Mouse (Mus musculus) activated CD4-positive, CD25-positive, alpha-beta regulatory T cell, adult 9 weeks (primary cell): ENCODE data around the gene Nup43. TPM values are rescaled to one million over a fixed set of nuclear protein-coding genes. Genes with fewer than 3 reads are reported as not detected.

Experiments
- polyA plus RNA-seq: library from polyadenylated mRNA; unstranded; fragments of 100-300 nt; shearing (Covaris generic); gene quantifications from one replicate; pipeline ENCODE4 v1.2.1, GENCODE M21; 2017

The Nup43 gene
- polyA plus RNA-seq, result 21.6 TPM

GRCm38 (mm10) chr10:7667342-7667802 lies at the start of gene Nup43:
Gene Nup43, plus strand, starts transcription at chr10:7667503.

GRCm38 (mm10) chr10:7680731-7681301 lies 13.5 kb downstream of the Nup43 start, which contains the start of the genes Pcmt1 and Lats1:
Gene Pcmt1, minus strand, starts transcription at chr10:7681136.
Gene Lats1, plus strand, starts transcription at chr10:7681214.

DNA sequence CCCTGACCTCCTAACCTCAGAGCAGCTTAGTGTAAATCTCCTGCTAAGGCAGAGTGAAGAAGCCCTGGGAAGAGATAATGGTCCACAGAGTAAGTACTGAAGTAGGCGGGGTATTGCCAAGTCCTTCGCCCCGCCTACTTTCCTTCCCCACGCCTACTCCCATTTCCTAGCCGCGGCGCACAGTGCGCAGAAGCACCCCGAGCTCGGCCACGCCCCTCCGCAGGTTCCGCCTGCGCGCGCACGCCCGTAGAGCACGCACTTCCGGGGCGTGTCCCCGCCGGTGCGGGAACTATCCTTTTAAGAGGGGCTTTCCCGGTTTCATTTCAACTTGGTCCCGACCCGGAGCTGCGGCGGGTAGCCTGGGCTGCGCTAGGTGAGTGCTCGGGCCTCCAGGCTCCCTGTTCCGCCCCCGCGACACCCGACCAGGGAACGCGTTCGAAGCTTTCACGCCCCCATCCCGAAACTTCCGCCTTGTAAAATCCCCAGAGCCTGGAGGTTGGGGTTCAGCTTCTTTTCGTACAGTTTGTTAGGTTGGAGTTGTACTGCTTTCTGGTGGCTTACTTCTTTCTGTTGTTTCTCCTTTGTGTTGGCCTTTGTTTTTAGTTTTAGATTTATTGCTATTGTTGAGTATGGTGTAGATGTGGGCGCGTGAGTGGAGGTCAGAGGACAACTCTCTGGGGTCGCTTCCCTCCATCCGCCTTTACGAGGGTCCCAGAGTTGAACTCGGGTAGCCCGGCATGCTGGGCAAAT lies 58.6 kb downstream of the Nup43 start, which contains the start of gene Katna1:
Gene Katna1 (plus strand): TSS at position 250 of the 750 bp plus-strand sequence.

Other genes with a start within 250 kb of the Nup43 start
- gene Ulbp1, start 193.9 kb upstream of the Nup43 start, polyA plus RNA-seq, result 8.7 TPM
- gene Lrp11, start 77.7 kb upstream of the Nup43 start, polyA plus RNA-seq, result 0.13 TPM
- gene Pcmt1, start 13.6 kb downstream of the Nup43 start, polyA plus RNA-seq, result 112 TPM
- 3.4 TPM for gene Lats1, start 13.7 kb downstream of the Nup43 start, polyA plus RNA-seq
- 99.9 TPM for gene Katna1, start 58.5 kb downstream of the Nup43 start, polyA plus RNA-seq
- 59.6 TPM for gene Ginm1, start 125.3 kb downstream of the Nup43 start, polyA plus RNA-seq
- gene Ppil4, start 125.4 kb downstream of the Nup43 start, polyA plus RNA-seq, result 101 TPM
- 23.4 TPM for gene Zc3h12d, start 165.0 kb downstream of the Nup43 start, polyA plus RNA-seq